Mouse (Mus musculus): ENCODE measurements around the gene Swi5. TPM values are rescaled to one million over a fixed set of nuclear protein-coding genes. Genes with fewer than 3 reads are reported as not detected.

Gene Swi5
- polyA plus RNA-seq, 1 experiment = 248 TPM

- no peak for DNase-seq (ENCODE audit: low spot score)
These were observed 23.8 kb upstream of the Swi5 start for GRCm38 (mm10) chr2:32311443-32312317.

DNA sequence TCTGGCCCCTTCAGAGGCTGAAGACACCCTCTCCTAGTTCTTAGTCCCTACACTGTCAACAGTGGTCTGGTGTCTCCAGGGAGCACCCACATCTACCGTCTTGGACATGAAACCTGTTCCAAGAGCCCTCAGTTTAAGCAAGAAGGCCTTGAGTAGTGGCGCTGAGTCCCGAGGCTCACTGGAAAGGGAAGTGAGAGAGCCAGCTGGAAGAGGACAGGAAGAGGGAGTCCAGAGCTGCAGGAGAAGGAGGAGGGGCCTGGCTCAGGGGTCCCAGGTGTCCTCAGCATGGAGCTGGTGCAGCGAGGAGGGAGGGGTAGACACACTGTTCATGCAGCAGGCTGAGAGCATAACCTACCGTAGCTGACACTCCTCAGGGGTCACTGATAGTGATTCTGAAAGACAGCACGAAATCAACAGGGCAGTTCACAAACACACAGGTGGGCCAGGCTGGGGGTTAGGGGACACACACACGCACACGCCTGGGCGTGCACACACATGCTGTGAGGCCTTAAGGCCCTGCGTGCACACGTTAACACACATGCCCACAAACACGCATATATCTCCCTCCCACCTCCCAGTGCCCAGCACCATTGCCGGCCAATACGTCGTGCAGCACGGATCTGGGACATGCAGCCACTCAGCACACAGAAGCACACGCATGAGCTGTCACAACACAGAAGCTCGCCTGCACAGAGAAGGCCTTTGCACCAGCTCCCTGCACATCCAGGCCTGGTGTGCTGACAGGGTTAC lies 22.4 kb upstream of the Swi5 start:
- DNase-seq (ENCODE audit: low spot score) = no peak

GRCm38 (mm10) chr2:32308870-32309568 lies 21.1 kb upstream of the Swi5 start:
- DNase-seq (ENCODE audit: low spot score) = no peak

DNA sequence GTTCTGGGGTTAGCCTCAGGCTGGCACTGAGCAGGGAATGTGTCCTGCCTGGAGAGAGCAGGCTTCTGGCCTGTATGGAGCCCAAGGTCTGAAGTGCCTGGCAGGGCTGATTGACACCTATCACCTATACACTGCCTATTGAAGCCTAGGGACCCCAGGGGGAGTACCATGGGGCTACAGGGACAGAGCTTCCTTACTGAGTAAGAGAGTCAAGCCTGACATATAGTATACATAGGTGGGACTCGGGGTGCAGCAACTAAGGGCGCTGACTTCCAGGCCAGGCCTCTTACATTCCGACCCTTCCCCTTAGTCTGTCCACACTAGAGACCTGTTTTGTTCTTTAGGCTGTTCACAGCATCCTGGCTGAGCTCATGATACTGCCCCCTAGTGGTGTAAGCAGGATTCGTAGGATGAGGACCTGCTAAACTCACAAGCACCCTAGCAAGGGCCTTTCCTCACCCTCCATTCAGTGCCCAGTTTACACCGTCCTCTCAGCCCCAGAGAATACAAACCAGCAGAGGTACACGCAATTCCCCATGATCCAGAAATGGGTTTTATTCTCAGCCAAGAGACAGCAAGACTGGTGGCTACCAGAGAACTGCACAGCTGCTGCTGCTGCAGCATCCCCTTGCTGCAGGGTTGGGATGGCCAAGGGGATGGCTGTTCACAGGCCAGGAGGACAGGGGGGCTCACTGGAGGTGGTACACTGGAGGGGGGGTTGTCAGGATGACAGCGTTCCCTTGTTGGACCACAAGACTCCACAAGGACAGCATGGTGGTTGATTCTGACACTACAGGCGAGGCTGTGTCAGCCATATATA lies 20.3 kb upstream of the Swi5 start:
- DNase-seq (ENCODE audit: low spot score) = no peak

GRCm38 (mm10) chr2:32307247-32307798 lies 19.4 kb upstream of the Swi5 start:
- DNase-seq (ENCODE audit: low spot score) = no peak

DNA sequence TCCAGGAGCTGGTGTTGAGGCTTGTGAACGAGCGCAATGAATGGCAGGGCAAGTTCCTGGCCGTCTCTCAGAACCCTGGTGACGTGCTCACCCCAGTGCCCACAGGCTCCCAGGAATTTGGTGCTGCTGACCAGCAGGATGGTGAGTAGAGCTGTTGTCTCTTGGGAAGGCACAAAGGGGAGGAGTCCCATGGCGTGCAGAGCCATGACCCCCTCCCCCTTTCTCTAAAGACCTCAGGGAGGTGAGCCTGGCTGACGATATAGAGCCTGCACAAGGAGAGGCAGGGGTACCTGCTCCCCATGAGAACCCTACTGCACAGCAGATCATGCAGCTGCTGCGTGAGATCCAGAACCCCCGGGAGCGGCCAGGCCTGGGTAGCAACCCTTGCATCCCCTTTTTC lies 18.3 kb upstream of the Swi5 start:
- no peak for DNase-seq (ENCODE audit: low spot score)

DNA sequence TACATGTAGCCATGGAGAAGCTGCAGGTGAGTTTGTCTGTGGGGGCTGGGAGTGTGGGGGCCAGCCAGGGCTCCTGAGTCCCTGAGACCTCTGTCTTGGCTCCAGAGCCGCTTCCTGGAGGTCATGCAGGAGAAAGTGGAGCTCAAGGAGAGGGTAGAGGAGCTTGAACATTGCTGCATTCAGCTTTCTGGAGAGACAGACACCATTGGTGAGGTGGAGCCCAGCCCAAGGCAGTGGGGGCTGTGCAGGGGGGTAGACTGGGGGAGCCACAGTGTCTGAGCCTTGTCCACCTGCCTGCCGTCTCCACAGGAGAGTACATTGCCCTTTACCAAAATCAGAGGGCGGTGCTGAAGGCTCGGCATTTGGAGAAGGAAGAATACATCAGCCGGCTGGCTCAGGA lies 17.8 kb upstream of the Swi5 start:
- DNase-seq (ENCODE audit: low spot score) = no peak

DNA sequence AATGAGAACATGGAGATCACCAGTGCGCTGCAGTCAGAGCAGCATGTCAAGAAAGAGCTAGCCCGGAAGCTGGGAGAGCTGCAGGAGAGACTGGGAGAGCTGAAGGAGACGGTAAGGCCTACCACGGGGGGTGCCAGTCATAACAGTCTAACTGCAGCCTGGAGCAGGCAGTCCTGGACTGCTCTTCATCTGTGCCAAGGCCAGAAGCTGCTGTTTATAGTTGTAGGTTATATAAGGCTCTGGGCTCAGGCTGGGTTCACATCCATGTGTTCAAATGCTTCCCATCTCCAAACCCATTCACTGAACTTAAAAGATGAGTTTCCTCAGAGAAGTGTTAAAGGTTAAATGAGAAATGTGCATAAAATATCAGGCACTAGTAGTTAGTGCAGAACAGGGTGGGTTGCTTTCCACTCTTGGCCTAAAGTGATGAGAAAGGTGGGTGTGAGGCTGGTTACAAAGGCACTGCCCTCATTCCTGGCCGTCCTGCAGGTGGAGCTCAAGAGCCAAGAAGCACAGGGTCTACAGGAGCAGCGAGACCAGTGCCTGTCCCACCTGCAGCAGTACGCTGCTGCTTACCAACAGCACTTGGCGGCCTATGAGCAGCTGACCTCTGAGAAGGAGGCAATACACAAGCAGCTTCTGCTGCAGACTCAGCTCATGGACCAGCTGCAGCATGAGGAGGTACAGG lies 16.4 kb upstream of the Swi5 start:
- DNase-seq (ENCODE audit: low spot score) = no peak

GRCm38 (mm10) chr2:32302952-32303351 lies 15.1 kb upstream of the Swi5 start:
- DNase-seq (ENCODE audit: low spot score) = no peak

DNA sequence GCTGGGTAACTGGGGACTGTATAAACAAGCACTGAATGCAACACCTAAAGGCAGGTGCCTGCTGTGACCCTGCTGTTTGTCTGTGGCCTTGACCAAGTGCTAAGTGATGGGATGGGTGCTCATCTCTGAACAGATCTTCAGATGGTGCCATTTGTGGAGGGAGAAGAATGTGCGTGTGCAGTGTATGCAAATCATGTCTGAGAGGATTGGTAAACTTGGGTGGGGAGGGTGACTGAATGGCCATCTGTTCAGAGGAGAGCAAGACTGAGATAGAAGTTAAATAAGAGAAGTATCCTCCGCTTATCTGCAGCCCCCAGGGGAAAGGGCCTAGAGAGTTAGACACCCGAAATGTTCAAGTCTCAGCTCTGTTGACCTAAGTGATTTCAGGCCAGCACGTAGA lies 11.6 kb upstream of the Swi5 start:
- DNase-seq (ENCODE audit: low spot score) = no peak

DNA sequence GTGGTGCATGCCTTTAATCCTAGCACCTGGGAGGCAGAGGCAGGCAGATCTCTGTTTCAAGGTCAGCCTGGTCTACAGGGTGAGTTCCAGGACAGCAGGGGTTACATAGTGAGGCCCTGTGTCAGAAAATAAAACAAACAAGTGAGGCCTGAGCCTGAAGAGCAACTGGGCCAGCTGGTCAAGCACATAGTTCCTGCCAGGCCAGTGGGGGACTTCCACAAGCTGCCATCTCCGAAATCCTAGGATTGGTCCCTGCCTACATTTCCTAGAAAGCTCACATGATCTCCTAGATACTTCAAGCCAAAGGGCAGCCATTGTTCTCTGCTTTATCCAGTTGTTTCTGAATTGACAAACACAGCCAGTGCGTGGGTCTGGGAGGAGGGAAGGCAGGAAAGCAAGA lies 8.0 kb upstream of the Swi5 start:
- DNase-seq (ENCODE audit: low spot score) = peak; percentile 12

GRCm38 (mm10) chr2:32295285-32295684 lies 7.4 kb upstream of the Swi5 start:
- no peak for DNase-seq (ENCODE audit: low spot score)

- peak; percentile 18 for DNase-seq (ENCODE audit: low spot score)
These were observed 6.5 kb upstream of the Swi5 start for GRCm38 (mm10) chr2:32294348-32294747.

GRCm38 (mm10) chr2:32289578-32289977 lies 1.7 kb upstream of the Swi5 start:
- DNase-seq (ENCODE audit: low spot score) = no peak

- DNase-seq (ENCODE audit: low spot score) = no peak
These were observed 576 bp upstream of the Swi5 start for GRCm38 (mm10) chr2:32288371-32288931.

GRCm38 (mm10) chr2:32287334-32287840 lies 488 bp downstream of the Swi5 start, which contains the start of gene Golga2:
Gene Golga2 (plus strand): TSS chr2:32287384.
- DNase-seq (ENCODE audit: low spot score) = no peak

DNA sequence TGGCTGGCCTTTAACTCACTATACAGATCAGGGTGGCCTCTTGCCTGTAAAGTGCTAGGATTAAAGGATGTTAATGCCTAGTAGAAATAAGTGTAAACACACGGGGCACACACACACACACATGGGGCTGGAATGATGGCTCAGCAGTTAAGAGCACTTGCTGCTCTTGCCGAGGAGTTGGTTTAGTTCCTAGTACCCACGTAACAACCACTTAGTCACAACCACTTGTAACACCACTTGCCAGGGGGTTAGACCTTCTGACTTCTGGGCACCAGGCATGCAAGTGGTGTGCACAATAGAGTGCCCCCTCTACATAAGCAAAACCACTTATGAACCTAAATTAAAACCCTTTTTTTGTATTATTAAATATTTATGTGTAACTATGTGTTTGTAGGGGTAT lies 3.9 kb downstream of the Swi5 start:
- DNase-seq (ENCODE audit: low spot score) = no peak

DNA sequence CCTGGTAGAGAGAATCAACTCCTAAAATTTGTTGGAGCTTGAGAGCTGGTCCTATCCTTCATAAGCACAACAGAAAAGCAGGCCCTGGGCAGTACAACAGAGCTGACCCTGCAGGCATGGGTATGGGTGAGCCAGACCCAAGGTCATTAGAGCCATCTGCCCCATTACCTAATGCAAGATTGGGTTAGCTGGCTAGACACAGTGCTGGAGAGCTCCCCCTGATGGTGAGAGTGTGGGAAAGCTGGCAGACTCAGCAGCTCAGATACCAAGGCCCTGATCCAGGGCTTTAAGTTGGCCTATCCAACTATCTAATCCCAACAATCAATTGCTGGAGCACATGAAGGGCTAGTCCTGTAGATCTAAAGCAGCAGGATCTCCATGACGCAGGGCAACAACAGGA lies 5.1 kb downstream of the Swi5 start:
- no peak for DNase-seq (ENCODE audit: low spot score)

DNA sequence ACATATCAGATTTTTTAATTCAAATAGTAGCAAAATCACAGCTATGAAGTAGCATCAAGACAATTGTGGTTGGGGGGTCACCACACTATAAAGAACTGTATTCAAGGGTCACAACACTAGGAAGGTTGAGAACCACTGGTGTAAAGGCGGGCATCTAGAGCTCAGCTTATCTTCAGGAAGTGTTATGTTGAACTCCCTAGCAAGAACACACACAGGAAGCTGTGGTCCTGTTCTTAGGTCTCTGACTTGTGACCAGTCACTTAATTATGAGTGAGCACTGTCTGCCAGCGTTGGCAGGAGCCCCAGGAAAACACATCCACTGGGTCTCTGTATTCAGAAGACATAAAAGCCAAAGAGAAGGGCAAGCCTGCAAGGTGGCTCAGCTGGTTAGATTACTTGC lies 5.6 kb downstream of the Swi5 start:
- no peak for DNase-seq (ENCODE audit: low spot score)

DNA sequence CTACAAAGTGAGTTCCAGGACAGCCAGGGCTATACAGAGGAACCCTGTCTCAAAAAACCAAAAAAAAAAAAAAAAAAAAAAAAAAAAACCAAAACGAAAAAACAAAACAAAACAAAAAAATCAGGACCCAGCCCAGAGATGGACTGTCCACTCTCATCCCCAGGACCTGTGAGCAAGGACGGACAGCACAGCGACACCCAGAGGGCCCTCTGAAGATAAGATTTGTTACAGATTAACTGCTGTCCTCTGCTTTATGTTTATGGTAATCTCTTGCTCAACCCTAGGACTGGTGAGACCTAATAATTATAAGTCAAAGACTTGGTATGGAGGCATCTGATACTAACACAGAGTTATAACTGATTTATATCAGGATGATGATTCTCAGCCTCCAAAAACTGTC lies 12.1 kb downstream of the Swi5 start:
- no peak for DNase-seq (ENCODE audit: low spot score)

All from urinary bladder, adult 2 months (tissue).